Mouse (Mus musculus) thymus, adult 2 months (tissue): ENCODE measurements around the gene Spata32.
A peak's percentile ranks its signal among the peaks of the same experiment; 100 is the strongest.

ENCODE experiments used
- CTCF ChIP-seq: fragments of 200-500 bp; IDR thresholded peaks from 2 replicates; pipeline ENCODE4 v1.5.1; 2012; ENCODE audit warnings: mild to moderate bottlenecking, control low read depth, low read length, moderate library complexity, borderline replicate concordance; ENCODE audit not compliant: control insufficient read depth, poor library complexity, insufficient read depth; ENCODE audit errors: extremely low read depth
- POLR2A ChIP-seq: fragments of 200-500 bp; IDR thresholded peaks from 2 replicates; pipeline ENCODE4 v1.6.1; 2012; ENCODE audit warnings: mild to moderate bottlenecking, low read length, control low read depth, moderate library complexity; ENCODE audit not compliant: control insufficient read depth, poor library complexity, insufficient read depth; ENCODE audit errors: extremely low read depth

DNA sequence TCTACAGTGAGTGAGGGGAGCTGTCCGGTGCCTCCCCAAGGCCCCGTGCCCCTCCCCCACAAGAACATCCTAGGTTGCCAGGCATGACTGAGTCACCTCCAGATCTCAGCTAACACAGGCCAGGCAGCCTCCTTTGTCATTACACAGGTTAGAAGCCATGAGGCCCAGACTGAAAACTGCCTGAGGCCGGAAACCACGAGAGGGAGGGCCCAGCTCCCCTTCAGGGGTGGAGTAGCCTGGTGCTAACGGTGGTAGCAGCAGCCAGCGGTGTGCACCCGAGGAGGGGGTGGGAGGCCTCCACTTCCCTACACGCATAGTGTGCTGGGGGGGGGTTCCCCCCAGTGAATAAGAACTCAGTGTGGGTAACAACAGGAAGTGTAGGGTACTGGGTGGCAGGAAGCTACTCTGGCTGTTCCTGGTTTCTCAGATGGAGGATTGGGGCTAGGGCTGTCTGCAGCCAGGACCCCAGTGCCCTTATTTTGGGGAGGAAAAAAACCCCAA is 43.3 kb downstream of the Spata32 start:
- TF ChIP-seq POLR2A (peak; percentile 72; the same call in 1 of the 2 replicates), CTCF (no peak)
